Mouse (Mus musculus) 3T3-L1 (cell line): ENCODE results near the gene Bdh1.
A peak's percentile ranks its signal among the peaks of the same experiment; 100 is the strongest.
"Not testable (repeated sequence)": the region's sequence is repeated elsewhere in the genome, so short reads cannot be mapped to it uniquely, and the experiment has no call there.

Experiments
- DNase-seq: peaks from one replicate; pipeline ENCODE4 v3.0.0-alpha.2; 2015; ENCODE audit warnings: low read depth, low spot score

Gene Bdh1

DNA sequence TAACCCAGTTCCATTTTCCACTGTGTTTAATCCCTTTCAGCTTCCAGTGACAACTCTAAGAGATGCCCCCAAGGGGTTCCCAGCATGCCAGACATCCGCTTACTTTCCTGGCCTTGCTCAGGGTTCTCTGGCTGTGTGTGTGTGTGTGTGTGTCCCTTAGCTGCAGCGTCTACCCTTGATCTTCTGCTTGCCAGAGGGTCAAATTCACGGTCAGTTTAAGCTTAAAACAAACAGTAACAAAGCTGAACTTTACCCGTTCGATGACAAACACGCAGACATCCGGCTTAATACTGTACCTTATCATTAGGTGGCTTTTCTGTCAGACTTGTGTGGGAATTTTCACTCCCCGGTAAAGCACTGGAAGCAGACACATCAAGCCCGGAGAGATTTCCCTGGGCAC is at the start of gene Bdh1:
Gene Bdh1, plus strand, starts transcription at position 281 of the 400 bp plus-strand sequence.
- DNase-seq = no peak

DNA sequence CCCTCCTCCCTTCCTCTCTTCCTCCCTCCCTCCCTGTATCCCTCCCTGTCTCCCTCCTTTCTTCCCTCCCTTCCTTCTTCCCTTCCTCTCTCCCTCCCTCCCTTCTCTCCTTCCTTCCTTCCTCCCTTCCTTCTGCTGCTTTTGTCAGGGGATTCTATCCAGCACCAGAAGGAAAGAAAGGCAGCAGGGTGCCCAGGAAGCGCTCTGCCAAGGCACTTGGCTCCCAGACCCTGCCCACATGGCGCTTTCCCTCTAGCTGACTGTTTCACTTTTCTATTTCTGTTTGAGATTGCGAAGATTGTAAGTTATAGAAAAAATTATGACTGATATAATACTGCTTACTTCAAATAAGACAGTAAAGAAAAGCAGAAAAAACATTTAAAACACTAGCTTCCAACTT is 49.8 kb upstream of the Bdh1 start:
- not testable (repeated sequence) for DNase-seq

DNA sequence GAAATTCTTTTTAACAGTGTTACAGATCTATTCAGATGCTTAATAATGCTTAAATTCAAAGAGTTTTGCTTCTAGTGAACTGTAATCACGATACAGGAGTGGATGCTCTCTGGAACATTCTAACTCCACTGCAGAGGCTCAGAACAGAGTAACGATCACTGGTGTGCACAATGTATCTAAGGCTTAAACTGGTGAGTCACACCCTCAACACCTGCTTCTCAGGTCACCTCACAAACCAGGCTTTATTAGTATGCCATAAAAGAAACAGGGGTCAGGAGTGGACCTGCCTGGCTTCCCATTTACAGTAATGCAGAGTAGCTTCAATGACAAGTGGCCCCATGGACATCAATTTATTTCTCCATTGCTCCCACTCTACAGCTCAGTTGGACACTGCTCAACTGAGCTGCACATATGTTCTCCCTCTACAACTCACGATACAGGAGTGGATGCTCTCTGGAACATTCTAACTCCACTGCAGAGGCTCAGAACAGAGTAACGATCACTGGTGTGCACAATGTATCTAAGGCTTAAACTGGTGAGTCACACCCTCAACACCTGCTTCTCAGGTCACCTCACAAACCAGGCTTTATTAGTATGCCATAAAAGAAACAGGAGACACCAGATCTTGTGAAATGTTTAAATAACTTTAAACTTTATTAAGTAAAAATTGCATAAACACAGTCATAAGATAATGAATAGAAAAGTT is 46.0 kb upstream of the Bdh1 start:
- DNase-seq = not testable (repeated sequence)

DNA sequence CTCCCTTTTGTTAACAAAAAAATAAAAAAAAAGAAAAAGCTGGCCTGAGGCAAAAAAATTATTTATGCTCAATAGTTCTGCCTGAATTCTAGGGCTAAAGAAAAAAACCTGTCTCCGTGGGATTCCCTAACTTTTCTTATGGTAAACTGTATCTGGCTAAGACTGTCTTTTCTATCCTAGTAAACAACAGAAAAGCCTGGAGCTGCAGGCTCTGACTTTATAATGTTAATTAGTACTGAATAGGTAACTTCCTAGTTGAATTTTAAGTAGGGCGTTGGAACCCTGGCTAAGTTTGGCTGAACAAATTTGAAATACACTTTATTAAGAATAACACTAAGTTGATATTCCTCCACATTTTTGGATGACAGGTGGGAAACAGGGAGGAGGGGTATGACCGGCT is 33.8 kb upstream of the Bdh1 start:
- not testable (repeated sequence) for DNase-seq

DNA sequence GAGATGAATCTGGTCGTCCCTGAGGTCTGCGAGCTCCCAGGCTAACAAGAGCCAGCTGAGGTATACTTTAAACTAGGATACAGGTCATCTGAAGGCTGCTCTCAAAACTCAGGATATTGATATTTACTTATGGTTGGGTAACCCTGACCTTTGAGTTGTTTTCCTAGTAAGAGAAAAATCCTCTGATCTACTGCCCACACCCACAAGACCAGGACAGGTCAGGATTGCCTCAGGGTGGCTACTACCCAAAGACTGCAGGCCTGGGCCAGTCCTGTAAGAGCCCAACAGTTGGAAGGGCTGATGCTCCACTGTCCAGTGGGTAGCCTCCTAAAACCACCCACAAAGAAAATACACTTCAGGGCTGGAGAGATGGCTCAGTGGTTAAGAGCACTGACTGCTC is 22.8 kb upstream of the Bdh1 start:
- DNase-seq = no peak

DNA sequence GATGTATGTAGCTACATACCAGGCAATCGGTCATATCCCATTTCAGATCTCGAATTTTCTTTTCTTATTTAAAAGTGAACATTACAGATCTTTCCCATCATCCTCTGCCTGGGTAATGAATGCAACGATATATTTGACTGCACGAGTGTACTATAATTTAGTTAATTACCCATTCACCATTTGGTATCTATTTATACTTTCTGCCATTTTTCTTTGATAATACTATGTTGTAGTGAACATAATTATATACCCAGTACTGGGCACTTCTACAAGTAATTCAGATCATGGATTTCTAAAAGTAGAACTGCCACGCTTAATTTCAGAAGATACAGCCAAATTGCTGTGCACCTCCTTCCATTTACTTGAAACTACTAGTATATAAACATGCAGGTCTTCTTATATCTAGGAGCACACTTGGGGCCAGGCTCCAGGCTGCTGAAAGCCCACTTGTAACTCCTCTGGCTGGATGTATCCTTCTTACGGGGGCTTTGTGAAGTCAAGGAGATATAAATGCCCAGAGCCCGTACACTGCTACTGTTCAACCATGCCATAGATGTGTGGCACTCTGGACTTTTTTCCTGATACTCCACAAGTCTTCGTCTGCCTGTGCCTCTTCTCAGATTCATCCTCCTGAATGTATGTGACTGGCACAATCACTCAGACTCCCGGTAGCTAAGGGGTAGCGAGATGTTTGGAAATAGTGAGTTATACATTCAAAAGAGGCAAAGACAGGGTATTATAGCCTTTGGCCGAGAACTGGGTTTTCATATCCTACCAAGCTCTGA is 21.0 kb upstream of the Bdh1 start:
- no peak for DNase-seq

DNA sequence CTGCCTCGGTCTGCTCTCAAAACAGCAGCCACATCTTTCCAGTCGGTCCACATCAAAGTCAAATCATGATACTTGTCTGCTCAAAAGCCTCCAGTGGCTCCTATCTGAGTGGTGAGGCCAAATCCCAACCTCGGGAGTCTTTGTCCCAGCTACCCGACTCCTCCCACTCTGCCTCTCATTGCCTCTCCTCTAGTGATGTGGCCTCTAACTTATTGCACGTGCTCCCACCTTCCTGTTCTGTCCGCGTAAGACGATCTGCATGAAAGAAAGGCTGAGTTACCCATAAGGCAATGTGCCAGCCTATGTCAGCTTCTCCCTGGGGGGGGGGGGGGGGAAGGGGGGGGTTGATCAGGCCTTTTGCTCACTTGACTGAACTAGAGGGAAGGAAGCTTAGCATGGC is 20.0 kb upstream of the Bdh1 start:
- no peak for DNase-seq

DNA sequence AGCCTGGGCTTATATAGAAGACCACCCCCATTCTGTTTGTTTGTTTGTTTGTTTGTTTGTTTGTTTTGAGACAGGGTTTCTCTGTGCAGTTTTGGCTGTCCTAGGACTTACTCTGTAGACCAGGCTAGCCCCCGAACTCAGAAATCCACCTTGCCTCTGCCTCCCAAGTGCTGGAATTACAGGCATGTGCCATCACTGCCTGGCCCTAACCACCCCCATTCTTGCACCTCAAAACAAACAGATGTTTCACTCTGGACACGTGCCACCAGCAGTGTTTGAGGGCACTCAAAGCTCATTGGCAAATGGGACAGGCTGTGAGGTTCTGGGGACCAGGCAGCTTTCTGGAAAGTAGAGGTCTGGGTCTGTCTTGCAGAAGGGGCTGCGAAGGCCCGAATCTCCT is 18.1 kb upstream of the Bdh1 start:
- no peak for DNase-seq

DNA sequence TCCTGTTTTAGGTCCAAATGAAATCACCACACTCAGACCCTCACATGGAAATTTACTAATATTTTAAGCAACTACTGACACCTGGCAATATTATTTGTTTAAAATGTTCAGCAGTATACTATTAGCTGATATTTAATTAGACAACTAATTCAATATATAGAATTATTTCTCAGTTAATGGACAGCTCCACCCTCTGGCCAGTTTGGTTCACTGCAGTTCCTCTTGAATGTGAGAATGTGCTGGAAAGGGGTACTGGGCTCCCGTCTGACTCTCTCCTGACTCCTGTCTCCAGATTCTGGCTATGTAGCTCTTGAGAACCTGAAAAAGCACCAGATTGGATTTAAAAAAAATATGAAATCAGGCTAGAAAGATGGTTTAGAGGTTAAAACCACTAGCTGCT is 17.0 kb upstream of the Bdh1 start:
- DNase-seq = peak; percentile 41

DNA sequence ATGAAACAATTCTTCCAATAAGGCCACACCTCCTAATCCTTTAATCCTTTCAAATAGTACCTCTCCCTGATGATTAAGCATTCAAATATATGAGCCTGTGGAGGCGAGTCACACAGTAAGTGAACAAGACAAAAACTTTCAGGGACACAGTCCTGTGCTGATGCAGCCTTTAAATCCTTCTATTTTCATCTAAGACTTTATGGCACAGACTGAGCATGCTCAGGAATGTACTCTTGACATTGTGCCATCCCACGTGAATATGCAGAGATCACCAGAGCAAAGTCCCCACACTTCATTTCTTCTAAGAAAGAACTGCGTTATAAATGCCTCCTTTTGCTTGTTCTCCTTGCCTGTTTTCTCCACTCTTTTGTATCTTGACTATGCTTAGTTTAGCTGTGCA is 14.2 kb upstream of the Bdh1 start:
- DNase-seq = peak; percentile 51

DNA sequence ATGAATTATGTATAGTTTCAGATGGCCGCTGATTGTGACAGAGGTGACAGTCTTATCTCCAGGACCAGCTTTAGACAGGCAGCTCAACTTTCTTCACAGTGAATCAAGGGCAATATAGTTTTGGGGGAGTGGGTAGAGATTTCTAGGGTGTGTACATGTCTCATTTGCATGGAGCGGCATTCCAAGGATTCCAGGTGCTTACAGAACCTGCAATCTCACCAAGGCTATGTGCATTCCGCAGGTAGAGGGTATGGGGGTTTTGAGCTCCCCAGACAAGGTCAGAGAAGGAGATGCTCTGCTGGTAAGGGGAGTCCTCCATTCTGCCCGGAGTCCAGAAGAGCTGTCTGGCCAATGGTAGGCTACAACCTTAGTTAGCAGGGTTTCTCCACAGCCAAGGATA is 11.1 kb upstream of the Bdh1 start:
- no peak for DNase-seq

DNA sequence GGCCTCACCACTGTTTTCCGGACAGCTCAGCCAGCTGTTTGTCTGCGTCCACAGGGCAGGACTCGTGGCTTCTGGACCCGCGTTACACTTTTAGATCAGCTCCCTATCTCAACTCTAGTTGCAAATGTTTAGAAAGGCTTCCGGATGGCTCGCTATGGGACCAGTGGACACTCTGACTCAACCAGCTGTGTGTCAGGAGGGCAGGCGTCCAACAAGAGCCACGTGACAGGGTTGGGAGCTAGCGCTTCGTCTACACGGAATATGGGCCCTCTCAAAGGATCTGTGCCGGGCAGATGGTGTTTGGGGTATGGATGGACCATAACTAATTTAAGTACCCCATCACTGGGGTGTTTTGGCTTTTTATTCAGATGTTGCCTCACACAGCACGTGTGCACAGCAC is 9.8 kb upstream of the Bdh1 start:
- DNase-seq = peak; percentile 56

DNA sequence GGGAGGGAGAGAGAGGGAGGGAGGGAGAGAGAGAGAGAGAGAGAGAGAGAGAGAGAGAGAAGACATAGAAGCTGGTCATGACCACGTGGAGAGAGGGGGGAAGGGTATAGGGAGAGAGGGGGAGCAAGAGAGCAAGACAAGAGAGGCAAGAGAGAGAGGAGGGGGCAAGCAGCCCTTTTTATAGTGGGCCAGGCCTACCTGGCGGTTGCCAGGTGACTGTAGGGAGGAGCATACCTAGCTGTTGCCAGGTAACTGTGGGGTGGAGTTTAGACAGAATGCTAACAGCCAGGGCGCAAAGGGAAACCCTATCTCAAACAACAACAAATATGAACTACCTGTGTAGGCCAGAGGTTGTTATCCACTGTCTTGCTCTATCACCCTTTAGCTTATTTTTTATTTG is 8.3 kb upstream of the Bdh1 start:
- DNase-seq = no peak

DNA sequence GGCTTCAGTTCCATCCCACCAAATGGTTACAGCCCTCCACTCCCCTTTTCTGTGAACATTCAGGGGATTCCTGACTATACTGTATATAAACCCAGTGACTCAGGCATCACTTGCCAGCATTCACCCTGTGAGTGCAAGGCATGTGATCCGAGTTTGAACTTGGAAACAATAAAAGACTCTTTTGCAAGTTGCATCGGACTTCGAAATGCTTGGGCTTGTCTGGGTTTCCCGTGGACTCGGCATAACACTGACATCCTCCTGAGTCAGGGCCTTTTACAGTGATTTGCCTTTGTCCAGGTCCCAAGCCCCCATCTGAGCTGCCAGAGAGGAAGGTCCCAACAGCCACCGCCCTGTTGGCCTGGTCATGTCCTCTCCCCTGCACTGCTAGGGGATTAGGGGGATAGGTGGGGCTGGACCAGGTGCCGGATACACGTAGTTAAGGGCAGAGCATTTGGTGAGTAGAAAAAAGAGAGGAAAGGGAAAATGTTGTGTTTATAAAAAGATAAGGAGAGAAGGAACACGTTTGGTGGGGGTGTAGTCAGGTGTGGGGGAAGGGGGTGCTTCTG is 6.1 kb upstream of the Bdh1 start:
- no peak for DNase-seq

DNA sequence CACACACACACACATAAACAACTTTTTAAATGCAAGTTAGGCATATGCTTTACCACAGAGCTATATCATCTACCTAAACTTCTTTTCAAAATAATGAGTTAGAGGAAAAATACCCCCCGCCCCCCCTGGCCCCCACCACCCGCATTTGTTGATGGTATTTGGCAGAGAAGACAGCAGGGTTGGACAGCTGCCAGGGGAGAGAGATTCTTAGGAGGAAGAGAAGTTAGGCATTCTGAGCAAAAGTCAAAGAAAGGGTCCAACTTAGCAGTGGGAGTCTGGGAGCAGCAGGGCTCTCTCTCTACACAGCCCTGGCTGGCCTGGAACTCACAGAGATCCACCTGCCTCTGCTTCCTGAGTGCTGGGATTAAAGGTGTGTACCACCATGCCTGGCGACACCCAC is 3.4 kb upstream of the Bdh1 start:
- no peak for DNase-seq

DNA sequence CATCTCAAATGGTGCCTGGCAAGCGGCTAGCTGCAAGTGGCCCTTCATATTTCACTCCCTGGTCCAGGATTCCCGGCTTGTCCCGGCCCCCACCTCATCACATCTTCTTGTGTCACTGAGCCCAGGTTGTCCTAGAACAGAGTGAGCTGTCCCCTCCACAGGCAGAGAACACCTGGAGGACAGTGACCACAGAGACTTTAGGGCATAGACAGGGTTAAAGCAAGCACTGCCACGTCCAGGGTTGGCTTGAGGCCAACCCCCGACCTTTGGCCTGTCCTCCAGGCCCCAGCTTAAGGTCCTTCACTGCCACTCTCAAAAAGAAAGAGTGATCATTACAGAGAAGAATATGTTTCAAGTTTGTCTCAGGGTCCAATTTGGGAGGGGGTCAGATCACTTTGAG is 2.6 kb upstream of the Bdh1 start:
- no peak for DNase-seq

DNA sequence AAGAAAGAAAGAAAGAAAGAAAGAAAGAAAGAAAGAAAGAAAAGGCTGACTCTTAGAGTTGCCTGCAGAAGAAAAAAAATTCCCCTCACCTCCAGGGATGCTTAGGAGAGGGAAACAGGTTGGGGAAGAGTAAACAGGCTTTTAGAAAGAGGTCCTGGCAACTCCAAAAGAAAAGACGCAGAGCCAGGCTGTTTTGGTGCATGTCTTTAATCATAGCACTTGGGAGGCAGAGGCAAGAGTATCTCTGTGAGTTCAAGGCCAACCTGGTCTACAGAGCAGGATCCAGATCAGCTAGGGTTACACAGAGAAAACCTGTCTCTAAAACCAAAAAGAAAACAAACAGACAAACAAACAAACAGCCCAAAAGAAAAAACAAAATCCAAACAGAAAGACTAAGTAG is 642 bp downstream of the Bdh1 start:
- DNase-seq = no peak

DNA sequence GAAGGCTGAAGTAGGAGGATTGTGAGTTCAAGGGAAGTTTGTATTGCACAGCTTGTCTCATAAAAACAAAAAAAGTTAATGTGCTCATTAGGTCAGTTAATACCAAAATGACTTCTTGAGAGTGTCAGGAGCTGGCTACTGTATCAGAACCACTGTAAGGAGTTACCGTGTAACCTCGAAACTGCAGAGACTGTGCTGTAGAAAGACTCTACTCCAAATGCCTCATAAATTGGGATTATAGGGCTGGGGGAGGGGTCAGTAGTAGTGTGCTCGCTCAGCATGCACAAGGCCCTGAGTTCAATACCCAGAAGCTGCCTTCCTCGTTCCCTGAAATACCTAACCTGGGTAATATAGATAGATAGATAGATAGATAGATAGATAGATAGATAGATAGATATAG is 1.3 kb downstream of the Bdh1 start:
- no peak for DNase-seq

DNA sequence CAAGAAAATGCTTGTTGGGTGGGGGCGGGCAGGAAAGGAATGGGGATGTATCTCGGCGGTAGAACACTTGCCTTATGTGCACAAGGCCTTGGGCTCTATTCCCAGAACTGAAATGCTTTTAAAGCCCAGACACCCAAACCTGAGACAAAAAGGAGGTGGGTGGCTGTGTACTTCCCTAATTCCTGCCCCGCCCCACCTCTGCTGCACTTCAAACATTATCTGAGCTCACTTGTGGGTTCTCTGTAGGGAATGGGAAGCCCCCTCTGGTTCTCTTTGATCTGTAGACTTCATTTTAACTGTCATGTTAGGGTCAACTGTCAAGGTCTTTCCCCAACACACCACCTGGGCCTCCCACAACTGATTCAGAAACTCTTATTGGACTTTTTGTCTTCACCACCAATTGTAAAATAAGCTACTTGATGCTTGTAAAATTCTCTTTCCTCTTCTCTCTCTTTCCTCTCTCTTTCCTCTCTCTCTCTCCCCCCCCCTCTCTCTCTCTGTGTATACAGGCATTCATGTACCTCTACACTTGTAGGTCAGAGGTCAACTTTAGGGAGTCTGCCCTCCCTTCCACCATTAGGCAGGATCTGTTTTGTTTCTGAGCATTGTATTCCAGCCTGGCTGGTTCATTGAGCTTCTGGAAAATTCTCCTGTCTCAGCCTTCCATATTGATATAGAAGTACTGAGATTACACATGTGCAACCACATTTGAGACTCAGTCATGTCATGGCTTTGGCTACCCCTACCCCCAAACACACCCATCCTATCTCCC is 2.5 kb downstream of the Bdh1 start:
- no peak for DNase-seq

DNA sequence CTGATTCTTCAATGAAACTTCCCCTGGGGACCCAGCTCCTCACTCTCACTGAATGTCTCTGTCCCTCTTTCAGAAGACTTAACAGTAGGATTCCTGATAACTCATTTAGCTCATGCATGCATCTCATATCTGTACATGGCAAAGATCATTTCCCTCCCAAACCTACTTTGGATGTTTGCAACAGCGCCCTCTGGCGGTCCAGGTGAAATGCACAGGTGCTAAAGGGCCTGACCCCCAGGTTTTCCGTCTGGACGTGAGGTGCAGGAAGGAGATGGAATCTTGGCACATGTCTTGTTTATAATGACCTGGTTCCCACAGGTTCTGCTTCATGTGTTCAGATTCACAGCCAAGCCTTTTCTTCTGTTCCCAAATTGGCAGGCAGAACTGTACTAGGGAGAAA is 3.4 kb downstream of the Bdh1 start:
- peak; percentile 77 for DNase-seq

DNA sequence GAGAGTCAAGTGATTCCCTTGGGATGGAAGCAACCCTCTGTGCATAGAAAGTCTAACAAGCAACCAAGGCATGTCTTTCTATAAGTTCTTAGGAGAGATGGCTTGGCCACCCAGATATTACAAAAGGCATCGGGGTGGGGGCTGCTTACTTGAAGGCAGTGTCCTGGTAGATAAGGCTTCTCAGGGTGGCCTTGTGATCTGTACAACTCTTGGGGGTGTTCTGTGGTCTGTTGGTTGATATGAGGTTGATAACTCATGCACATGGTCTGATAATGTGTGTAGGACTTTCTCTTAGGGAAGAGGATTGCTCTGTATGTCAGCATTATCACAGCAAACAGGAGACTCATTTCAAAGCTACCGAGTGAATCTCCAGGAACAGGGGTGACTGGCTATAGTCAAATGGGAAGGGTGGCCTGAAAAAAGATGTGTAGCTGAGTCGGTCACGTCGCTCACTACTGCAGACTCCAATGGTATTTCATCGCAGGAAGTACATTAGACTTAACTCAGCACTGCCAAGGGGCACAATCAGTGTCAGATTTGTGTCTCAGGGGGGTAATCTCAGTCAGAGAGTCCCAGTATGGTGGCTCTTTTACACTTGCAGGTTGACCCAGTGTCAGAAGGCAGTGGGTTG is 4.5 kb downstream of the Bdh1 start:
- no peak for DNase-seq

DNA sequence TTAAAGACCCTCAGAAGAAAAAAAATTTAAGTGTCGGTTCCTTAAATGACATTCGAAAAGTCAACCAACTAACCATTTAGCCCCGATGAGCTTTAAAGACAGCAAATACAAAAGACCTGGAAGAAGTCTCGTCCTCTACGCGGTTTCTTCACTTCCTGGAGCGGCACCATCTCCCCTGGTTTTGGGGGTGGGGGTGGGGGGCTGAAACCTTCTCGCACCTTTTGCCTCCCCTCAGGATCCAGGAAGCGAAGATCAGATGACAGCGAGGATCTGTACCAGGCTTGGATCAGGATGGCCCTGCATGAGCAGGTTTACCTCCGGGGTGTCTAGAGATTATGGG is 6.2 kb downstream of the Bdh1 start:
- DNase-seq = no peak
